Mouse (Mus musculus) embryonic facial prominence, embryonic 10.5 days (tissue): ENCODE measurements at regions not wholly inside any gene's neighbourhood (a gene's known extent, or its start where the extent isn't known, plus 50 kb on each side); places are given as distances from the start of the nearest gene placed in this dataset.

Experiments used
- DNase-seq: peaks from one replicate; pipeline ENCODE4 v3.0.0-alpha.2; 2017; ENCODE audit warnings: low spot score
- H3K27ac ChIP-seq: fragments of 300-500 bp; sonication (generic); replicated peaks from 2 replicates; pipeline ENCODE4 v1.5.1; 2016; ENCODE audit warnings: mild to moderate bottlenecking
- H3K27me3 ChIP-seq: fragments of 300-500 bp; sonication (generic); replicated peaks from 2 replicates; pipeline ENCODE4 v1.6.1; 2016; ENCODE audit warnings: low read depth, mild to moderate bottlenecking; ENCODE audit not compliant: poor library complexity, severe bottlenecking
- H3K36me3 ChIP-seq: fragments of 300-500 bp; sonication (generic); replicated peaks from 2 replicates; pipeline ENCODE4 v1.6.1; 2016; ENCODE audit warnings: mild to moderate bottlenecking, moderate library complexity
- H3K4me1 ChIP-seq: fragments of 300-500 bp; sonication (generic); 2 replicates; pipeline ENCODE4 v1.6.1; 2016
- H3K4me3 ChIP-seq: fragments of 300-500 bp; sonication (generic); 2 replicates; pipeline ENCODE4 v1.5.1; 2016; ENCODE audit warnings: mild to moderate bottlenecking, moderate library complexity
- H3K9me3 ChIP-seq: fragments of 300-500 bp; sonication (generic); 2 replicates; pipeline ENCODE4 v1.6.1; 2016; ENCODE audit warnings: mild to moderate bottlenecking
- WGBS: fragments of 180-500 bp; shearing (Covaris S2); methylation state at CpG from one replicate; pipeline ENCODE4 v1.1.7; 2016; 5-methylcytosine and 5-hydroxymethylcytosine counted together

DNA sequence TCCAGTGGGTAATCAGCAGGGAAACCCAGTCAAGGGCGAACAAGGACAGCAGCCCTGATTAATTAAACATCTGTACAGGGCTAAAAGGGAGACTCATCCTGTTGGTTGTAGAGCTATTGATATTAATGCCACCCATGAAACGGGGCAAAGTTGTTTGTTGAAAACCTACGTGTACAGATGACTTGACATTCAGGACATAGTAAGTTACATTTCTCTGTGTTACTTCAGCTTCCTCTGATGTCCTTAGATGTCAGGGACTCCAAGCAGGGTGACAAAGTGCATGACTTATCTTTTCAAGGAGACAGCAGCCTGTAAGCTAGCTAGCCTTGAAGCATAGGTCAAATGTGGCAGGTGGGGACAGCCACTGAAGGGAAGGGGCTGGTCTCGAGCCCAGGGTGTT lies 390.5 kb downstream of the Ccdc171 start:
- H3K36me3 ChIP-seq, result no peaks in the 10 kb centered on the region
- 83% methylated on average over 4 of the region's 4 CpGs for WGBS
- no peak overlapping the region; the same call in 1 of the 2 replicates for H3K27ac ChIP-seq
- no peaks in the 10 kb centered on the region for H3K27me3 ChIP-seq
- H3K4me1 ChIP-seq, result peaks cover 8% of the 10 kb centered on the region; the same call in 1 of the 2 replicates
- no peak for DNase-seq
- H3K9me3 ChIP-seq, result no peaks in the 10 kb centered on the region
- no peak overlapping the region for H3K4me3 ChIP-seq

GRCm38 (mm10) chr4:83917009-83917408 lies 391.7 kb downstream of the Ccdc171 start:
- Histone ChIP-seq H3K36me3 (no peaks in the 10 kb centered on the region), H3K4me3 (no peak overlapping the region), H3K27ac (no peak overlapping the region), H3K9me3 (no peaks in the 10 kb centered on the region), H3K4me1 (peaks cover 8% of the 10 kb centered on the region; the same call in 1 of the 2 replicates), H3K27me3 (no peaks in the 10 kb centered on the region)
- no peak for DNase-seq
- 84% methylated on average over 4 of the region's 4 CpGs for WGBS

GRCm38 (mm10) chr4:83918093-83918492 lies 392.7 kb downstream of the Ccdc171 start:
- no peak for DNase-seq
- WGBS, result 83% methylated on average over 3 of the region's 3 CpGs
- Histone ChIP-seq H3K36me3 (no peaks in the 10 kb centered on the region), H3K4me3 (no peak overlapping the region), H3K9me3 (no peaks in the 10 kb centered on the region), H3K27me3 (no peaks in the 10 kb centered on the region), H3K27ac (no peak overlapping the region), H3K4me1 (peaks cover 8% of the 10 kb centered on the region; the same call in 1 of the 2 replicates)

DNA sequence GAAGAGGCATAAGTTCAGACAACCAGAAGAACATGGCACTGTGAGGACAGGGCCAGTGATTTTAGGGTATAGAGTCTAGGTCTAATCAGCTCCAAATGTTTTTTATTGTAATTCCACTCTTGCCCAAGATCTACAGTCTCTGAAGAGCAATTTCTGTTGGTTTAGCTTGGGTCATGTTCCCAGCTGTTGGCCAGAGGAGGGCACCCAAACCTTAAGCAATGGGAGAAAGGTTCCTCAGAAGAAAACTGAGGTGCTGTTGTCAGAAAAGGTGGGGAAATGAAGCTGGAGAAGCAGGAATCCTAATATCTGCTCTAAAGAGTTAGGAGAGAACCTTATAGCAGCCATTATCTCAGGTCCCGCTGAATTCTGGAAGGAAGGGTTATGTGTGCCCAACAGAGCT lies 393.7 kb downstream of the Ccdc171 start:
- Histone ChIP-seq H3K36me3 (no peaks in the 10 kb centered on the region), H3K9me3 (no peaks in the 10 kb centered on the region), H3K4me1 (peaks cover 8% of the 10 kb centered on the region; the same call in 1 of the 2 replicates), H3K27me3 (no peaks in the 10 kb centered on the region), H3K4me3 (no peak overlapping the region), H3K27ac (no peak overlapping the region; the same call in 1 of the 2 replicates)
- DNase-seq, result no peak
- 84% methylated on average over 1 of the region's 1 CpGs for WGBS

- no peak overlapping the region for H3K4me3 ChIP-seq
- H3K9me3 ChIP-seq, result no peaks in the 10 kb centered on the region
- H3K27me3 ChIP-seq, result no peaks in the 10 kb centered on the region
- H3K4me1 ChIP-seq, result peaks cover 18% of the 10 kb centered on the region
- no peaks in the 10 kb centered on the region for H3K36me3 ChIP-seq
- H3K27ac ChIP-seq, result 0 out of 2 replicates have a peak overlapping the region, but pooled peaks have one; percentile 66
- DNase-seq, result no peak
- 69% methylated on average over 8 of the region's 8 CpGs for WGBS
Observed at GRCm38 (mm10) chr4:83925118-83925842, 399.9 kb downstream of the Ccdc171 start.

GRCm38 (mm10) chr4:83926195-83926731 lies 400.9 kb downstream of the Ccdc171 start:
- 24% methylated on average over 11 of the region's 11 CpGs for WGBS
- Histone ChIP-seq H3K36me3 (no peaks in the 10 kb centered on the region), H3K4me1 (peaks cover 18% of the 10 kb centered on the region), H3K27me3 (no peaks in the 10 kb centered on the region), H3K9me3 (no peaks in the 10 kb centered on the region), H3K27ac (peak overlapping the region; percentile 66), H3K4me3 (no peak overlapping the region)
- no peak for DNase-seq

- H3K27ac ChIP-seq, result no peak overlapping the region
- no peaks in the 10 kb centered on the region for H3K36me3 ChIP-seq
- H3K4me3 ChIP-seq, result no peak overlapping the region
- 0 out of 2 replicates have a peak, but pooled peaks cover 9% of the 10 kb centered on the region for H3K4me1 ChIP-seq
- H3K27me3 ChIP-seq, result no peaks in the 10 kb centered on the region
- no peak for DNase-seq
- WGBS, result 73% methylated on average over 8 of the region's 8 CpGs
- H3K9me3 ChIP-seq, result no peaks in the 10 kb centered on the region
Observed at GRCm38 (mm10) chr4:83931897-83932654, 406.7 kb downstream of the Ccdc171 start.

GRCm38 (mm10) chr4:83941693-83942092 lies 416.3 kb downstream of the Ccdc171 start:
- Histone ChIP-seq H3K4me3 (no peak overlapping the region), H3K27ac (no peak overlapping the region), H3K27me3 (peaks cover 4% of the 10 kb centered on the region; the same call in 1 of the 2 replicates), H3K4me1 (peaks cover 13% of the 10 kb centered on the region), H3K9me3 (no peaks in the 10 kb centered on the region), H3K36me3 (no peaks in the 10 kb centered on the region)
- WGBS, result 85% methylated on average over 9 of the region's 9 CpGs
- DNase-seq, result peak; percentile 14

- no peak overlapping the region for H3K4me3 ChIP-seq
- no peak for DNase-seq
- H3K4me1 ChIP-seq, result peaks cover 5% of the 10 kb centered on the region; the same call in 1 of the 2 replicates
- no peaks in the 10 kb centered on the region for H3K27me3 ChIP-seq
- WGBS, result 89% methylated on average over 2 of the region's 2 CpGs
- H3K36me3 ChIP-seq, result no peaks in the 10 kb centered on the region
- H3K27ac ChIP-seq, result no peak overlapping the region
- H3K9me3 ChIP-seq, result no peaks in the 10 kb centered on the region
Observed at GRCm38 (mm10) chr4:83949612-83950011, 424.3 kb downstream of the Ccdc171 start.

- Histone ChIP-seq H3K4me1 (peaks cover 5% of the 10 kb centered on the region; the same call in 1 of the 2 replicates), H3K36me3 (no peaks in the 10 kb centered on the region), H3K27me3 (no peaks in the 10 kb centered on the region), H3K27ac (0 out of 2 replicates have a peak overlapping the region, but pooled peaks have one; percentile 8), H3K4me3 (no peak overlapping the region), H3K9me3 (no peaks in the 10 kb centered on the region)
- WGBS, result 85% methylated on average over 10 of the region's 10 CpGs
- no peak for DNase-seq
Observed at GRCm38 (mm10) chr4:83950809-83951409, 425.6 kb downstream of the Ccdc171 start.

GRCm38 (mm10) chr4:83956252-83956904 lies 431.0 kb downstream of the Ccdc171 start:
- Histone ChIP-seq H3K27me3 (no peaks in the 10 kb centered on the region), H3K9me3 (peaks cover 7% of the 10 kb centered on the region; the same call in 1 of the 2 replicates), H3K27ac (0 out of 2 replicates have a peak overlapping the region, but pooled peaks have one; percentile 41), H3K36me3 (no peaks in the 10 kb centered on the region), H3K4me3 (no peak overlapping the region), H3K4me1 (peaks cover 13% of the 10 kb centered on the region)
- no peak for DNase-seq
- WGBS, result 92% methylated on average over 12 of the region's 12 CpGs

DNA sequence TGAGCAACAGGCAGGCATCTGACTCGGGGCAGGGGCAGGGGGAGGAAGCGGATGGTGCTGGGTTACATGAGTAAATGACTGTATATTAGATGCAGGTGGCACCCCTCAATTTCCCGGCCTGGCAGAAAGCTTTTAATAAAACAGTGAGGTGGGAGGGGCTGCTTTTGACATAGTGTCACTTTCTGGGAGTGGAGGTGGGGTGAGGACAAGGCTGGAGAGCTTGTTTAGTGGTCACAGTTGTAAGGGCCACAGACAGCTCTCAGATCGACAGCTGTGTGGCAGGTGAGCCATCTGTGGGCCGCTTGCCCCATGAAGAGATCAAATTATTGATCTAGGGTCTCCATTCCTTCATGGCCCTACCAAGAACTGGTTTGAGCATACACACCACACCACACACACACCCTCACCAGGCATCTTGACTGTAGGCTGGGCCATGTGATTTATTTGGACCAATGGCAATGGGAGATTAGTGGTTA lies 431.9 kb downstream of the Ccdc171 start:
- H3K9me3 ChIP-seq, result peaks cover 7% of the 10 kb centered on the region; the same call in 1 of the 2 replicates
- H3K27ac ChIP-seq, result no peak overlapping the region
- DNase-seq, result peak; percentile 56
- H3K27me3 ChIP-seq, result no peaks in the 10 kb centered on the region
- no peak overlapping the region for H3K4me3 ChIP-seq
- no peaks in the 10 kb centered on the region for H3K36me3 ChIP-seq
- WGBS, result 55% methylated on average over 5 of the region's 5 CpGs
- H3K4me1 ChIP-seq, result peaks cover 13% of the 10 kb centered on the region
